Mouse (Mus musculus) urinary bladder, postnatal 4 days (tissue): ENCODE data around the gene Supt5.

Source experiments
- DNase-seq, 2 experiments: peaks; one replicate each; pipeline ENCODE4 v3.0.0; 2021 to 2022; ENCODE audit warnings: low spot score in 2 of 2

Gene Supt5

GRCm38 (mm10) chr7:28351676-28352191 lies 13.2 kb upstream of the Supt5 start:
- no peak for DNase-seq

DNA sequence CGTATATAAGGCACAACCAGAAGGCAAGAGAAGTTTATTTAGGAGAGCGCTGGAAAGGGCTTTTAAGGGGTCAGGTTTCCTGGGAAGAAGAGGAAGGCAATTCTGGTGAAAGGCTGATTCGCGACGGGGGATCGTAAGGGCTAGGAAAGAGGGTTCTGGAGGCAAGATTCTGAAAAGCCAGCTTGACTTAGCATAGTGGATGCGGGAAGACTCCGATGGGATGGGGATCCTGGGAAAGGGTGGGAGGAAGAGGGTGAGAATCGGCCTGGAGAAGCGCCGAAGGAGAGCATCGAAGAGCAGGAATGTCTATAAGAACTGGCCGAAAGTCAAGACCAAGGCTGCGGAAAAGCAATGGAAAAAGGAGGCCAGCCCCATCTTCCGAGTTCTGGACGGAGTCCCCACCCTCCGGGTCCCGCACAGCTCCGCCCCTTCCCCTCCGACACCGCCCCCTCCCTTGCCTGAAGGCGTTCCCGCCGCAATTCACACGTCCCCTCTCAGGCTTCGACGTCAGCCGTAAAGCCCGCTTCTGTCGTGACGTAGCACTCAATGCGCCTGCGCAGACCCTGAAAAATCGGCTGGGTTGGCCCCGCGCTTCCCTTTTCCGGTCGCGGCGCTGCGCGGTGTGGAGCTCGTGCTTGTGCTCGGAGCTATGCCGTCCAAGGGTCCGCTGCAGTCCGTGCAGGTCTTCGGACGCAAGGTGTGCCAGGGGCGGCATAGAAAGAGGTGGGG lies 11.8 kb upstream of the Supt5 start, which contains the start of gene Rps16:
Rps16 (plus strand) TSS at position 498 of the 729 bp plus-strand sequence.
- DNase-seq = peak; percentile 98 to 99

- no peak for DNase-seq
Observed at GRCm38 (mm10) chr7:28348601-28349000, 10.1 kb upstream of the Supt5 start.

GRCm38 (mm10) chr7:28347746-28348145 lies 9.2 kb upstream of the Supt5 start:
- no peak for DNase-seq

GRCm38 (mm10) chr7:28344637-28345036 lies 6.1 kb upstream of the Supt5 start:
- DNase-seq = no peak

- no peak for DNase-seq
Observed at GRCm38 (mm10) chr7:28341381-28341780, 2.8 kb upstream of the Supt5 start.

- DNase-seq = no peak
Observed at GRCm38 (mm10) chr7:28339213-28339917, 819 bp upstream of the Supt5 start.

GRCm38 (mm10) chr7:28335471-28335870 lies 3.1 kb downstream of the Supt5 start:
- DNase-seq = no peak

GRCm38 (mm10) chr7:28334534-28334933 lies 4.0 kb downstream of the Supt5 start:
- no peak for DNase-seq

DNA sequence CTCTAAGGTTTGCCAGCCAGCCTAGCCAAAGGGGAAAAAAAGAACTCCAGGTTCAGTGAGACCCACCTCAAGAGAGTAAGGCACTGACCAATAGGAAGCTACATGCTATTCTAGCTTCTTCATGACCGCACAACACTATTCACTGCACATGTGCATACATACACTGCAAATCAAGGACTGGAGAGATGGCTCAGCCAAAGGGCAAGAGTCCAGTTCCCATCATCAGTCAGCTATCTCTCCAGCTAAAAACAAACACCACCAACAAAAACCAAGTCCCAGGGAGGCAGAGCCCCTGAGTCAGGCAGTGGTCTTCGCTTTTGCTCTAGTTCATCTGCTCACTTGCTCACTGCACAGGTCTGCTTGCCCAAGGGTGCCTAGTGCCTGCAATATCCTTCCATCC lies 10.3 kb downstream of the Supt5 start:
- no peak for DNase-seq

GRCm38 (mm10) chr7:28326457-28326856 lies 12.1 kb downstream of the Supt5 start:
- DNase-seq = no peak

DNA sequence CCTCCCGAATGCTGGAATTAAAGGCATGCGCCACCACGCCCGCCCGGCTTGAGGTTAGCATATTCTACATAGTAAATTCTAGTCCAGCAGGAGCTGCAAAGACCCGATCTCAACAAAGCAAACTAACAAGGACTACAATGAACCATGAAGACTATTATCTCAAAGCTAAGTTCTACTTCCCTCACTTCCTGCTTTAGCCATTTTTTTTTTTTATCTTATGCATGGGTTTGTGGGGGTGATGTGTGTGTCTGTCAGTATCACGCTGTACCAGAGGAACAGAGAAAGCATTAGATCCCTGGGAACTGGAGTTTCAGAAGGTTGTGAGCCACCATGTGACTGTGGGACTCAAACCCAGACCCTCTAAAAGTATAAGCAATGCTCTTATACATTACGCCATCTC lies 13.3 kb downstream of the Supt5 start:
- DNase-seq = no peak

- DNase-seq = no peak
Observed at GRCm38 (mm10) chr7:28321974-28322720, 16.4 kb downstream of the Supt5 start.

- no peak for DNase-seq
Observed at GRCm38 (mm10) chr7:28318714-28319113, 19.8 kb downstream of the Supt5 start.

GRCm38 (mm10) chr7:28318036-28318435 lies 20.5 kb downstream of the Supt5 start:
- DNase-seq = no peak

DNA sequence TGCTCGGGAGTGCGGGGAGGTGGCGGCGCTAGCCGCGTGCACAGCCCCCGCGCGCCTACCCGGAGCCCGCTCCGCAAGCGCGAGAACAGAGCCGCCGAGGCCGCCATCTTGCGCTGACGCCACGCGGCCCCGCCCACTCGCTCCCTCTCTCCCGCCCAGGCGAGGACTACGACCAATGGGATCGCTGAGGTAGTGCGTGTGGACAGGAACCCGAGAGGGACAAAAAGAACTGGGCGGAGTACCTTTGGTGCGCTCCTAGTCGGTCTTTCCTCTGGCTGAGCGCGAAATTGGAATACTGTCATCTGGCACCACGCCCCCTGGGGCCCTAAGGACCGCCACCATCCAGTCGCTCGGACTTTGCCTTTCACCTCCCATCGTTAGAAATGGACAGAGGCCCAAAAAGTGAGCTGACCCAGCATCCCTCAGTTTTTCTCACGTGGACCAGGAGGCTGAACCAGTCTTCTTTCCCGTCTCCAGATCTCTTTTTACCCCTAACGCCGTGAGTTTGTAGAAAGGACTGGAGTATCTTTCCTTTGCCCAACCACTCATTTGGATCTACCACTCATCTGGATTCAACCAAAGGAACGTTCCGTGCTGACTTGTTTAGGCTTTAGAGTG lies 26.5 kb downstream of the Supt5 start, which contains the start of gene Timm50:
Timm50 (minus strand) TSS at position 147 of the 618 bp plus-strand sequence.
- DNase-seq = peak; percentile 95 to 98

- DNase-seq = no peak
Observed at GRCm38 (mm10) chr7:28311151-28311925, 27.2 kb downstream of the Supt5 start.

DNA sequence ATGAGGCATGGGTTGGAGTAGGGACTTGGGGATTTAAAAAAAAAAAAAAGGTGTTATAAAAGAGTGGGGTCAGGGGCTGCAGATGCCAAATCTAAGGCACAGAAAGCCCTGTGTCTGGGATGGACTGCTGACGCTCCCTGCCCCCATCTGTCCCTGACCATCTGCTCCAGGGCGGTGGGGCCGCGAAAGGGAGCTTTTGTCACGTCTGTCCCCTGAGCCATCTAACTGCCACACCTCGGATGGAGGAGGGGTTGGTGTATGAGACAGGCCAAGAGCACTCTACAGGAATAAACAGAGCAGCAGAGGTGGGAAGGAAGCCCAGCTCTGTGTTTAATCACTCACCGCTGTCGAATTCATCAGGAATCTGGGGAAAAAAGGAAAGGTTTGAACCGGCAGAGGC lies 28.8 kb downstream of the Supt5 start:
- no peak for DNase-seq

GRCm38 (mm10) chr7:28306216-28306615 lies 32.3 kb downstream of the Supt5 start:
- no peak for DNase-seq

DNA sequence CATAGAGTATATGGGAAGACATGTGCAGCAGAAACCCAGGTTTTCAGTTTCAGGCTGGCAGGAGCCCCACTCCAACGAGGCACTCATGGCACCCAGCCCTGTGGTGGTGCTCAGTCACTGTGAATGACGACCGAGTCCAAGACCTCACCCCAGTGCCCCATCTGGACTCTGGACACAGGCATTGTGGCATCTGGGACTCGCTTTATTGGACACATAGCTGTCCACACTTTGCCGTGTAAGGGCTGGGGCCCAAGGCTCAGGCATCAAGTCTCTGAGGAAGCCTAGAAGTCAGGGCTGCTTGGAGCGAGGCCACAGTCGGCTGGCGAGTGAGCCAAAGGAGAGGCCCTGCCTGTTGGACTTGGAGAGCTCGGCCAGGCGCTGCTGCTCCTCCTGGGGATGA lies 32.9 kb downstream of the Supt5 start:
- no peak for DNase-seq
